11 mouse cellular contexts compared by ENCODE assay signal in the genomic region with DNA sequence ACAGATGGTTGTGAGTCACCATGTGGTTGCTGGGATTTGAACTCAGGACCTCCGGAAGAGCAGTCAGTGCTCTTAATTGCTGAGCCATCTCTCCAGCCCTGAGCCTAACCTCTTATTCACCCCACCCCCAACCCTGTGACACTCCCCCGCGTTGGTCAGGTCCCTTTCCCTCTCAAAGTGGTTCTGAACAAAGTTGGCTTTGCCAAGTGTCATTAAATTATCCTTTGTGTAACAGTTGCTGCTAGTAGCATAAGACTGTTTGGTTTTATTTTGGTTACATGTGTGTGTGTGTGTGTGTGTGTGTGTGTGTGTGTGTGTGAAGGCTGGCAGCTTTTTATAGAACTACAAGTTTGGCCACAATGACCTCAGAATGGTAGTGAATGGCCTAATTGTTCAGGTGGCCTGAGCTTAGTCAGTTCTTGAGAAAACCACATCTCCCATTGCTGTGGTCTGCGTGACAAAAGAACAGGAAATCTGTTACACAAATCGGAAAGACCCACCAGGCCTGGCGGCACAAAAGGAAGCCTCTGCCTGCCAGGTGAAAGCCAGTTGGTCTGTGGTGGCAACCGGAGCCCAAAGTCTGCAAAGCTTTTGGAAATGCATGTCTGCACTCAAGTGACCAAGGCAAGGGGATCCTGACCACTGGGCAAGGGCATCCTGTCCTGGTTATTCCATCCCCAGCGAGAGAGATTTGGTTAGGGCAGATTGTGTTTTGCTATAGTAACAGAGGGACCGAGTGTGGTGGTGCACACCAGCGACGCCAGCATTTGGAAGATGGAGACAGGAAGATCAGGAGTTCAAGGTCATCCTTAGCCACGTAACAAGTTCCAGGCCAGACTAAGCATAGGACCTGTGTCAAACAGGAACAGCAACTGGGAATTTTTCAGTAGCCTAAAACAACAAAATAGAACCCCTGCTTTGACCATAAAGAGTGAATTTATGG. TPM values are rescaled to one million over a fixed set of nuclear protein-coding genes. Genes with fewer than 3 reads are reported as not detected.
A peak's percentile ranks its signal among the peaks of the same experiment; 100 is the strongest.
DNase-seq lines count a peak whose midpoint lies in the region; ATAC-seq and TF ChIP-seq lines count a peak whose summit lies in the region.
"Had no signal": no experiment of that assay in that cellular context is flagged by ENCODE, and none has a peak within 500 bp of the region (broad histone marks: within the 10 kb centered on the region; RNA-seq: fewer than 3 reads in every experiment).

No protein-coding gene starts in this region.

- H3K9me3 ChIP-seq in CH12.LX (replicated peaks; ENCODE audit: low read length): peaks cover 4% of the 10 kb centered on the region
- H3K9me3 ChIP-seq in intestine, embryonic 15.5 days: no peaks in the 10 kb centered on the region
- H3K9me3 ChIP-seq: embryonic facial prominence, embryonic 15.5 days had no signal

- TF ChIP-seq EP300 in CH12.LX (IDR thresholded peaks at IDR 0.05; ENCODE audit: low read length): peak; percentile 98

- DNase-seq in gastrocnemius, adult 2 months: no peak
- no peak for DNase-seq in gastrocnemius, adult 18-20 months (ENCODE audit: low spot score)
- DNase-seq in CH12.LX (ENCODE audit: extremely low read depth): peak; percentile 96
- DNase-seq in induced T-regulatory cell, adult 2 months (ENCODE audit: low read depth): peak; percentile 87
- no peak for DNase-seq in gastrocnemius, postnatal 36 days
- DNase-seq in gastrocnemius, postnatal 4 days (ENCODE audit: low spot score in 2 of 2): no peak
- DNase-seq: kidney, postnatal 14 days had no signal

- peak; percentile 69 for ATAC-seq in neutrophil, adult 5-6 weeks (ENCODE audit: extremely low read depth, insufficient number of reproducible peaks, low FRiP score, poor library complexity, severe bottlenecking)
- ATAC-seq in intestine, embryonic 15.5 days: no peak

- dilution Hi-C loops in CH12.LX (cut with MboI; ENCODE audit: extremely low pct_ligation_motif_present, extremely low pct_unique_long_range_greater_than_20kb, low sequenced_read_pairs): no loop called here

- peak; percentile 29; the same call in 1 of the 2 replicates for TF ChIP-seq POLR2A in CH12.LX (IDR thresholded peaks at IDR 0.05; ENCODE audit: low read depth, low read length)

- peaks cover 5% of the 10 kb centered on the region for H3K27me3 ChIP-seq in CH12.LX (replicated peaks)
- no peaks in the 10 kb centered on the region for H3K27me3 ChIP-seq in intestine, embryonic 15.5 days (replicated peaks)
- H3K27me3 ChIP-seq: embryonic facial prominence, embryonic 15.5 days had no signal

- intact Hi-C loops in gastrocnemius, adult 2 months (cut with DNase I): no loop called here
- intact Hi-C loops in gastrocnemius, postnatal 36 days (cut with DNase I): no loop called here

- H3K79me2 ChIP-seq in CH12.LX (replicated peaks; ENCODE audit: control insufficient read depth, extremely low read depth, insufficient read depth, poor library complexity, severe bottlenecking): no peaks in the 10 kb centered on the region

- TF ChIP-seq RAD21 in CH12.LX (IDR thresholded peaks at IDR 0.05; ENCODE audit: low read depth, low read length): no peak; the same call in 1 of the 2 replicates

- H3K4me1 ChIP-seq in CH12.LX (ENCODE audit: control insufficient read depth in 1 of 2, insufficient read depth in 2 of 2): peaks cover 16 to 37% of the 10 kb centered on the region in 2 experiments
- no peaks in the 10 kb centered on the region; the same call in 1 of the 2 replicates for H3K4me1 ChIP-seq in intestine, embryonic 15.5 days (replicated peaks)
- H3K4me1 ChIP-seq: embryonic facial prominence, embryonic 15.5 days had no signal

- H3K36me3 ChIP-seq in CH12.LX (replicated peaks in 1 of 2; ENCODE audit: control insufficient read depth in 1 of 2, insufficient read depth in 1 of 2, low read length in 1 of 2): no peaks in the 10 kb centered on the region
- H3K36me3 ChIP-seq in intestine, embryonic 15.5 days: no peaks in the 10 kb centered on the region
- H3K36me3 ChIP-seq: embryonic facial prominence, embryonic 15.5 days had no signal

- in situ Hi-C loops in CH12.LX (cut with MboI; ENCODE audit: low pct_ligation_motif_present, low pct_unique_long_range_greater_than_20kb, low sequenced_read_pairs): no loop called here

- H3K4me3 ChIP-seq in gastrocnemius, adult 2 months: no peak overlapping the region
- H3K4me3 ChIP-seq in CH12.LX (replicated peaks in 1 of 3; ENCODE audit: low read depth in 2 of 3, low read length in 2 of 3, poor library complexity in 1 of 3): no peak overlapping the region
- no peak overlapping the region for H3K4me3 ChIP-seq in intestine, embryonic 15.5 days (replicated peaks)
- H3K4me3 ChIP-seq: embryonic facial prominence, embryonic 15.5 days had no signal

- no peak for TF ChIP-seq CTCF in gastrocnemius, adult 2 months (IDR thresholded peaks at IDR 0.05)
- TF ChIP-seq CTCF in CH12.LX (conservative IDR thresholded peaks at IDR 0.05 in 1 of 2, IDR thresholded peaks at IDR 0.05 in 1 of 2; ENCODE audit: low read depth in 2 of 2, low read length in 2 of 2): no peak

- H3K9ac ChIP-seq in CH12.LX (ENCODE audit: insufficient read depth, low read depth): no peak overlapping the region
- H3K9ac ChIP-seq in intestine, embryonic 15.5 days: no peak overlapping the region
- H3K9ac ChIP-seq: embryonic facial prominence, embryonic 15.5 days had no signal

- WGBS in intestine, embryonic 15.5 days: 73% methylated on average over 12 of the region's 12 CpGs

- peak overlapping the region; percentile 9 for H3K4me2 ChIP-seq in CH12.LX (ENCODE audit: insufficient read depth, low read depth, poor library complexity, severe bottlenecking)
- H3K4me2 ChIP-seq in intestine, embryonic 15.5 days (replicated peaks): no peak overlapping the region
- H3K4me2 ChIP-seq: embryonic facial prominence, embryonic 15.5 days; heart, embryonic 11.5 days had no signal

- peak overlapping the region; percentile 12; the same call in 1 of the 2 replicates for H3K27ac ChIP-seq in gastrocnemius, adult 2 months
- peak overlapping the region; percentile 38 for H3K27ac ChIP-seq in CH12.LX (ENCODE audit: insufficient read depth, low read depth)
- no peak overlapping the region for H3K27ac ChIP-seq in intestine, embryonic 15.5 days
- H3K27ac ChIP-seq: embryonic facial prominence, embryonic 15.5 days had no signal

TF ChIP-seq in CH12.LX, 34 proteins besides CTCF, POLR2A, EP300 and RAD21 (continues in another document):
- TF ChIP-seq MAX (IDR thresholded peaks at IDR 0.05; ENCODE audit: low read length) (0 out of 2 replicates have a peak, but pooled peaks have one; percentile 39), RCOR1 (conservative IDR thresholded peaks at IDR 0.05; ENCODE audit: low read depth, low read length) (peak; percentile 86), MXI1 (IDR thresholded peaks at IDR 0.05; ENCODE audit: low read depth, low read length) (peak; percentile 36; the same call in 1 of the 2 replicates), ZC3H11A (IDR thresholded peaks at IDR 0.05; ENCODE audit: low read depth, low read length) (no peak; the same call in 1 of the 2 replicates), SIN3A (IDR thresholded peaks at IDR 0.05; ENCODE audit: low read length) (peak; percentile 90), BHLHE40 (IDR thresholded peaks at IDR 0.05; ENCODE audit: low read depth, low read length) (peak; percentile 93), USF2 (conservative IDR thresholded peaks at IDR 0.05; ENCODE audit: low read depth, low read length) (no peak), E2F4 (IDR thresholded peaks at IDR 0.05; ENCODE audit: insufficient replicate concordance, low read depth, low read length) (no peak), ETS1 (conservative IDR thresholded peaks at IDR 0.05; ENCODE audit: low read depth, low read length) (peak; percentile 96), HCFC1 (IDR thresholded peaks at IDR 0.05; ENCODE audit: low read depth, low read length) (peak; percentile 45; the same call in 1 of the 2 replicates), KAT2A (IDR thresholded peaks at IDR 0.05; ENCODE audit: insufficient replicate concordance, low read length) (0 out of 2 replicates have a peak, but pooled peaks have one; percentile 19), CHD1 (IDR thresholded peaks at IDR 0.05; ENCODE audit: low read depth, low read length) (no peak), UBTF (IDR thresholded peaks at IDR 0.05; ENCODE audit: low read depth, low read length) (no peak), JUN (IDR thresholded peaks at IDR 0.05; ENCODE audit: insufficient read depth, low read depth, low read length) (peak; percentile 92), ELF1 (IDR thresholded peaks at IDR 0.05; ENCODE audit: low read depth, low read length) (peak; percentile 61; the same call in 1 of the 2 replicates), TCF12 (IDR thresholded peaks at IDR 0.05; ENCODE audit: low read depth, low read length) (peak; percentile 100), MAFK (IDR thresholded peaks at IDR 0.05; ENCODE audit: insufficient replicate concordance, low read length) (peak; percentile 92), CHD2 (IDR thresholded peaks at IDR 0.05; ENCODE audit: low read length) (peak; percentile 89), USF1 (IDR thresholded peaks at IDR 0.05; ENCODE audit: low read depth, low read length) (no peak), NRF1 (IDR thresholded peaks at IDR 0.05; ENCODE audit: low read depth, low read length) (peak; percentile 38; the same call in 1 of the 2 replicates), ZKSCAN1 (IDR thresholded peaks at IDR 0.05; ENCODE audit: borderline replicate concordance, low read depth, low read length) (no peak), ZNF384 (IDR thresholded peaks at IDR 0.05; ENCODE audit: low read depth, low read length) (peak; percentile 18)

RNA-seq across cellular contexts. Expression of a gene that starts 10.6 kb away (rescaled TPM):
- 10 to 100 TPM; 27.8 to 31.3 TPM for total RNA-seq in gastrocnemius, adult 2 months (2021)
- total RNA-seq in gastrocnemius, adult 18-20 months (2021): 10 to 100 TPM; 24.1 to 24.3 TPM
- total RNA-seq in CH12.LX (2012; rRNA removed) (269 and 278 TPM in 2 replicates), CH12.LX (2014; rRNA removed) (280 and 293 TPM in 2 replicates)
- 343 and 363 TPM in 2 replicates for polyA plus RNA-seq in CH12.LX (2012; ENCODE audit: insufficient read length, low read depth)
- 36.3 and 40.5 TPM in 2 replicates for total RNA-seq in neutrophil, adult 5-6 weeks (2017)
- polyA plus RNA-seq in intestine, embryonic 15.5 days (2015; fragmentation: Nextera tagmentation; extraction: Ambion mirVana): 297 and 298 TPM in 2 replicates
- total RNA-seq in gastrocnemius, postnatal 36 days (2021): 10 to 100 TPM; 28.1 to 34.1 TPM
- total RNA-seq in gastrocnemius, postnatal 4 days (2021): 10 to 100 TPM; 58.2 to 67.2 TPM

RNA-seq across cellular contexts. Expression of a gene that starts 18.9 kb away (rescaled TPM):
- total RNA-seq in gastrocnemius, adult 2 months (2021): 1 to 10 TPM; 1.2 to 2.2 TPM
- total RNA-seq in gastrocnemius, adult 18-20 months (2021): 1 to 10 TPM; 2.3 to 3.4 TPM
- total RNA-seq in CH12.LX (2012; rRNA removed) (0.63 and 1.7 TPM in 2 replicates), CH12.LX (2014; rRNA removed) (0.58 and 0.91 TPM in 2 replicates)
- polyA plus RNA-seq in CH12.LX (2012; ENCODE audit: insufficient read length, low read depth): 2.1 and 2.4 TPM in 2 replicates
- total RNA-seq in neutrophil, adult 5-6 weeks (2017): 0.98 TPM in 1 of 2 replicates, not detected in the other
- 12.9 and 13.3 TPM in 2 replicates for polyA plus RNA-seq in intestine, embryonic 15.5 days (2015; fragmentation: Nextera tagmentation; extraction: Ambion mirVana)
- total RNA-seq in gastrocnemius, postnatal 36 days (2021): 1 to 10 TPM; 2.2 to 2.6 TPM
- 1 to 10 TPM; 7.0 to 7.2 TPM for total RNA-seq in gastrocnemius, postnatal 4 days (2021)

Comparison
In these comparisons a context has a peak if more than half of its experiments do, and no peak if none do; other contexts are left out.
1. DNase-seq: peak in CH12.LX (single experiment) and induced T-regulatory cell, adult 2 months (single experiment); none in gastrocnemius, adult 2 months (single experiment), gastrocnemius, adult 18-20 months (single experiment), gastrocnemius, postnatal 36 days (0 of 2) and gastrocnemius, postnatal 4 days (0 of 2).